Mouse (Mus musculus) heart, postnatal 0 days (tissue): ENCODE measurements around the gene Ovca2.

Experiments
- CTCF ChIP-seq: IDR thresholded peaks from 2 replicates; pipeline ENCODE4 v1.5.1; 2016; ENCODE audit warnings: antibody characterized with exemption, control low read depth, low read depth
- EP300 ChIP-seq: IDR thresholded peaks from 2 replicates; pipeline ENCODE4 v1.6.1; 2016; ENCODE audit warnings: antibody characterized with exemption, low read depth

- TF ChIP-seq CTCF = no peak
- no peak for TF ChIP-seq EP300
Observed at GRCm38 (mm10) chr11:75196131-75196530, 17.5 kb upstream of the Ovca2 start.
